Mouse (Mus musculus): ENCODE data around the gene Chmp1a. TPM values are rescaled to one million over a fixed set of nuclear protein-coding genes. Genes with fewer than 3 reads are reported as not detected.

The Chmp1a gene
- total and polyA plus RNA-seq, 3 experiments: 67.5 to 83.2 (median 69.5) TPM

GRCm38 (mm10) chr8:123244382-123244781, 31.8 kb upstream of the Chmp1a start:
- Histone ChIP-seq H3K9ac (ENCODE audit: insufficient read depth, low read depth) (no peak overlapping the region), H3K79me2 (replicated peaks; ENCODE audit: control insufficient read depth, extremely low read depth, insufficient read depth, poor library complexity, severe bottlenecking) (no peaks in the 10 kb centered on the region), H3K36me3 (replicated peaks in 1 of 2; ENCODE audit: control insufficient read depth in 1 of 2, insufficient read depth in 1 of 2, low read length in 1 of 2) (peaks cover 33 to 83% of the 10 kb centered on the region in 2 experiments), H3K4me2 (ENCODE audit: insufficient read depth, low read depth, poor library complexity, severe bottlenecking) (no peak overlapping the region), H3K4me1 (ENCODE audit: control insufficient read depth in 1 of 2, insufficient read depth in 2 of 2) (peaks cover 0 to 11% of the 10 kb centered on the region in 2 experiments; a peak in 2 of 4 replicates), H3K27me3 (replicated peaks) (no peaks in the 10 kb centered on the region), H3K27ac (ENCODE audit: insufficient read depth, low read depth) (no peak overlapping the region), H3K9me3 (replicated peaks; ENCODE audit: low read length) (no peaks in the 10 kb centered on the region), H3K4me3 (replicated peaks in 1 of 3; ENCODE audit: low read depth in 2 of 3, low read length in 2 of 3, poor library complexity in 1 of 3) (no peak overlapping the region)
- TF ChIP-seq NELFE (IDR thresholded peaks at IDR 0.05; ENCODE audit: low read depth, low read length): no peak
- TF ChIP-seq GABPA (IDR thresholded peaks at IDR 0.05; ENCODE audit: insufficient replicate concordance, low read depth, low read length): no peak
- no peak for TF ChIP-seq E2F4 (IDR thresholded peaks at IDR 0.05; ENCODE audit: insufficient replicate concordance, low read depth, low read length)
- no peak for TF ChIP-seq RCOR1 (conservative IDR thresholded peaks at IDR 0.05; ENCODE audit: low read depth, low read length)
- no peak for TF ChIP-seq CHD1 (IDR thresholded peaks at IDR 0.05; ENCODE audit: low read depth, low read length)
- no peak for TF ChIP-seq TBP (conservative IDR thresholded peaks at IDR 0.05; ENCODE audit: low read depth, low read length)
- no peak for TF ChIP-seq RAD21 (IDR thresholded peaks at IDR 0.05; ENCODE audit: low read depth, low read length)
- TF ChIP-seq USF2 (conservative IDR thresholded peaks at IDR 0.05; ENCODE audit: low read depth, low read length): no peak
- no peak for TF ChIP-seq ZNF384 (IDR thresholded peaks at IDR 0.05; ENCODE audit: low read depth, low read length)
- no peak for TF ChIP-seq IRF4 (IDR thresholded peaks at IDR 0.05; ENCODE audit: low read depth, low read length)
- no peak for DNase-seq (ENCODE audit: extremely low read depth)
- dilution Hi-C loops (cut with MboI; ENCODE audit: extremely low pct_ligation_motif_present, extremely low pct_unique_long_range_greater_than_20kb, low sequenced_read_pairs): no loop called here
- in situ Hi-C loops (cut with MboI; ENCODE audit: low pct_ligation_motif_present, low pct_unique_long_range_greater_than_20kb, low sequenced_read_pairs): no loop called here

DNA sequence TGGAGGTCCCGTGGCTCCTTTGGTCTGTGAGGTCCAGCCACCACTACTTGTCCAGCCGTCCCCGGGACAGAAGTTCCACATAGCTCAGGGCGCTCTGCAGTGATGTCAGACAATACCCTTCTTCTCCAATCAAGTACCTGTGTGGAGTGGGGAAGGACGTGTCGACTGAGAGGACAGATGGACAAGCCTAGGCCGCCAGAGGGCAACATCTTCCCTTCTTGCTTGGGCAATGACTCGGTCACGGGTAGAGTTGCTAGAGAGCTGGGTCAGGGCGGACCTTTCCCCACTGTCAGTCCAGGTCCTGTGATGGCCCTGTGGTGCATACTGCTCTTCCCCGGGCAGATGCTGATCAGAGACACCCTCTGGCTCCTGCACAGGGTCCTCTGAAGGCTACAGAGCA, 30.5 kb upstream of the Chmp1a start:
- H3K27ac ChIP-seq (ENCODE audit: insufficient read depth, low read depth): no peak overlapping the region
- H3K4me1 ChIP-seq (ENCODE audit: control insufficient read depth in 1 of 2, insufficient read depth in 2 of 2): no peaks in the 10 kb centered on the region
- H3K9ac ChIP-seq (ENCODE audit: insufficient read depth, low read depth): no peak overlapping the region
- no peak for DNase-seq (ENCODE audit: extremely low read depth)
- dilution Hi-C loops (cut with MboI; ENCODE audit: extremely low pct_ligation_motif_present, extremely low pct_unique_long_range_greater_than_20kb, low sequenced_read_pairs) (no loop called here), in situ Hi-C loops (cut with MboI; ENCODE audit: low pct_ligation_motif_present, low pct_unique_long_range_greater_than_20kb, low sequenced_read_pairs) (no loop called here)
- no peaks in the 10 kb centered on the region for H3K9me3 ChIP-seq (replicated peaks; ENCODE audit: low read length)
- H3K79me2 ChIP-seq (replicated peaks; ENCODE audit: control insufficient read depth, extremely low read depth, insufficient read depth, poor library complexity, severe bottlenecking): no peaks in the 10 kb centered on the region
- TF ChIP-seq JUN (IDR thresholded peaks at IDR 0.05; ENCODE audit: insufficient read depth, low read depth, low read length): no peak
- peak; percentile 25 for TF ChIP-seq RAD21 (IDR thresholded peaks at IDR 0.05; ENCODE audit: low read depth, low read length)
- TF ChIP-seq SMC3 (IDR thresholded peaks at IDR 0.05; ENCODE audit: low read depth, low read length): peak; percentile 38
- no peak for TF ChIP-seq ELF1 (IDR thresholded peaks at IDR 0.05; ENCODE audit: low read depth, low read length)
- peak in 1 of 2 experiments; percentile 48; a peak in 2 of 4 replicates for TF ChIP-seq CTCF (conservative IDR thresholded peaks at IDR 0.05 in 1 of 2, IDR thresholded peaks at IDR 0.05 in 1 of 2; ENCODE audit: low read depth in 2 of 2, low read length in 2 of 2)
- H3K36me3 ChIP-seq (replicated peaks in 1 of 2; ENCODE audit: control insufficient read depth in 1 of 2, insufficient read depth in 1 of 2, low read length in 1 of 2): peaks cover 27 to 70% of the 10 kb centered on the region in 2 experiments
- no peak overlapping the region for H3K4me3 ChIP-seq (replicated peaks in 1 of 3; ENCODE audit: low read depth in 2 of 3, low read length in 2 of 3, poor library complexity in 1 of 3)
- no peak overlapping the region for H3K4me2 ChIP-seq (ENCODE audit: insufficient read depth, low read depth, poor library complexity, severe bottlenecking)
- H3K27me3 ChIP-seq (replicated peaks): no peaks in the 10 kb centered on the region
